Mouse (Mus musculus) CD4-positive helper T cell, adult 2 months (primary cell): ENCODE measurements at regions not wholly inside any gene's neighbourhood (a gene's known extent, or its start where the extent isn't known, plus 50 kb on each side); places are given as distances from the start of the nearest gene placed in this dataset.
A peak's percentile ranks its signal among the peaks of the same experiment; 100 is the strongest.

Experiments used
- DNase-seq: peaks from one replicate; pipeline ENCODE4 v3.0.0-alpha.2; 2012; ENCODE audit warnings: low read depth, missing footprints, low spot score

- DNase-seq, result peak; percentile 64
Observed at GRCm38 (mm10) chr17:52062096-52062665, 229.1 kb upstream of the Satb1 start.

GRCm38 (mm10) chr17:52036479-52036878, 203.4 kb upstream of the Satb1 start:
- peak; percentile 25 for DNase-seq

GRCm38 (mm10) chr17:52031079-52031478, 198.0 kb upstream of the Satb1 start:
- DNase-seq, result peak; percentile 39

GRCm38 (mm10) chr17:51986920-51987319, 153.8 kb upstream of the Satb1 start:
- DNase-seq, result no peak

GRCm38 (mm10) chr17:51986212-51986611, 153.1 kb upstream of the Satb1 start:
- peak; percentile 29 for DNase-seq

GRCm38 (mm10) chr17:51979126-51979525, 146.0 kb upstream of the Satb1 start:
- DNase-seq, result no peak

- no peak for DNase-seq
Observed at GRCm38 (mm10) chr17:51971444-51971843, 138.4 kb upstream of the Satb1 start.

GRCm38 (mm10) chr17:51966573-51967284, 133.6 kb upstream of the Satb1 start:
- no peak for DNase-seq

- DNase-seq, result no peak
Observed at GRCm38 (mm10) chr17:51962529-51963110, 129.5 kb upstream of the Satb1 start.

GRCm38 (mm10) chr17:51961337-51961736, 128.2 kb upstream of the Satb1 start:
- no peak for DNase-seq

GRCm38 (mm10) chr17:51956275-51956674, 123.2 kb upstream of the Satb1 start:
- DNase-seq, result no peak

- no peak for DNase-seq
Observed at GRCm38 (mm10) chr17:51937707-51938106, 104.6 kb upstream of the Satb1 start.

- DNase-seq, result no peak
Observed at GRCm38 (mm10) chr17:51936071-51936470, 103.0 kb upstream of the Satb1 start.

GRCm38 (mm10) chr17:51926392-51926791, 93.3 kb upstream of the Satb1 start:
- DNase-seq, result no peak

GRCm38 (mm10) chr17:51907031-51907430, 73.9 kb upstream of the Satb1 start:
- no peak for DNase-seq

- DNase-seq, result peak; percentile 69
Observed at GRCm38 (mm10) chr17:51906418-51906817, 73.3 kb upstream of the Satb1 start.

- DNase-seq, result peak; percentile 78
Observed at GRCm38 (mm10) chr17:51903885-51904284, 70.8 kb upstream of the Satb1 start.

GRCm38 (mm10) chr17:51899376-51899775, 66.3 kb upstream of the Satb1 start:
- peak; percentile 58 for DNase-seq

GRCm38 (mm10) chr17:51896160-51896559, 63.1 kb upstream of the Satb1 start:
- DNase-seq, result no peak

GRCm38 (mm10) chr17:51894278-51894677, 61.2 kb upstream of the Satb1 start:
- peak; percentile 60 for DNase-seq

GRCm38 (mm10) chr17:51892856-51893255, 59.8 kb upstream of the Satb1 start:
- DNase-seq, result peak; percentile 56

- DNase-seq, result no peak
Observed at GRCm38 (mm10) chr17:51892159-51892558, 59.1 kb upstream of the Satb1 start.
